Mouse (Mus musculus): ENCODE measurements at regions not wholly inside any gene's neighbourhood (a gene's known extent, or its start where the extent isn't known, plus 50 kb on each side); places are given as distances from the start of the nearest gene placed in this dataset.

DNA sequence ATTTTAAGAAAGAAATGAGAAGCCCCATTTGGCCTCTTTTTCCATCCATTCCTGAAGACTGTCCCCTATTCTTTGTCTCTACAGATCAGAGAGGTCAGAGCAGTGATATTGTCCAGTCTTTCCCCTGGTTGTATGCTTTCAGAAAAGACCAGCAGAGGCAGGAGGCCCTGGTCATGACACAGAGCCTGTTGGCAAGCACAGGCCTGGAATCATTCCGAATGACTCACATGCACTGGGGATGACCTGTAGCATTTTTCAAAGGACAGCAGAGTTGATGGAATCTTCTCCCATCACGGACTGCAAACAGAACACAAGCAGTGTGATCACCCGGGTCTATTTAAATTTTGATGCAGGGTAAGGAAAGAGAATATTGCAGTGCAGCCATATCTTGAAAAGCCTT is 50.2 kb upstream of the Nxt1 start:
- no peaks in the 10 kb centered on the region for H3K27me3 ChIP-seq (ENCODE audit: control insufficient read depth, insufficient read depth, low read length)
- H3K36me3 ChIP-seq (ENCODE audit: control insufficient read depth, insufficient read depth, low read length): no peaks in the 10 kb centered on the region
- no peak overlapping the region for H3K4me3 ChIP-seq (ENCODE audit: low read depth, low read length)
- WGBS: 74% methylated on average over 3 of the region's 3 CpGs
- H3K4me1 ChIP-seq (ENCODE audit: control insufficient read depth, insufficient read depth, low read length): no peaks in the 10 kb centered on the region
- no peak overlapping the region for H3K27ac ChIP-seq (ENCODE audit: low read depth, low read length)
- no peak for DNase-seq (ENCODE audit: low spot score, missing footprints)
- H3K4me2 ChIP-seq: no peak overlapping the region
- H3K9me3 ChIP-seq (ENCODE audit: control insufficient read depth, low read length): no peaks in the 10 kb centered on the region
- no peak for ATAC-seq (ENCODE audit: low FRiP score)
- H3K9ac ChIP-seq (ENCODE audit: low read length): no peak overlapping the region

DNA sequence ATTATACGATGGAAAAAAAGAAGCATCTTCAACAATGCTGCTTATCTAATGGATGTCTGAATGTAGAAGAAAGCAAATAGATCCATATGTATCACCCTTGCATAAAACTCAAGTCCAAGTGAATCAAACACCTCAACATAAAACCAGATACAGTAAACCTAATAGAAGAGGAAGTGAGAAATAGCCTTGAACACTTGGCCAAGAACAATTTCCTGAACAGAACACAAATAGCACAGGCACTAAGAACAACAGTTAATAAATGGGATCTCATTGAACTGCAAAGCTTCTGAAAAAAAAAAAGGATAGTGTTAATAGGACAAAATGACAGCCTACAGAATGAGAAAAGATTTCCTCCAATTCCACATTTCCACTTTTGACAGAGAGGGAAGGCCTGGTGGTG is 60.5 kb upstream of the Nxt1 start:
- Histone ChIP-seq H3K9ac (ENCODE audit: low read length) (no peak overlapping the region), H3K9me3 (ENCODE audit: control insufficient read depth, low read length) (no peaks in the 10 kb centered on the region), H3K4me1 (ENCODE audit: control insufficient read depth, insufficient read depth, low read length) (no peaks in the 10 kb centered on the region), H3K4me3 (ENCODE audit: low read depth, low read length) (no peak overlapping the region), H3K27ac (ENCODE audit: low read depth, low read length) (no peak overlapping the region), H3K36me3 (ENCODE audit: control insufficient read depth, insufficient read depth, low read length) (no peaks in the 10 kb centered on the region), H3K27me3 (ENCODE audit: control insufficient read depth, insufficient read depth, low read length) (no peaks in the 10 kb centered on the region), H3K4me2 (no peak overlapping the region)
- ATAC-seq (ENCODE audit: low FRiP score): no peak
- WGBS: 81% methylated on average over 1 of the region's 1 CpGs
- DNase-seq (ENCODE audit: low spot score, missing footprints): no peak

DNA sequence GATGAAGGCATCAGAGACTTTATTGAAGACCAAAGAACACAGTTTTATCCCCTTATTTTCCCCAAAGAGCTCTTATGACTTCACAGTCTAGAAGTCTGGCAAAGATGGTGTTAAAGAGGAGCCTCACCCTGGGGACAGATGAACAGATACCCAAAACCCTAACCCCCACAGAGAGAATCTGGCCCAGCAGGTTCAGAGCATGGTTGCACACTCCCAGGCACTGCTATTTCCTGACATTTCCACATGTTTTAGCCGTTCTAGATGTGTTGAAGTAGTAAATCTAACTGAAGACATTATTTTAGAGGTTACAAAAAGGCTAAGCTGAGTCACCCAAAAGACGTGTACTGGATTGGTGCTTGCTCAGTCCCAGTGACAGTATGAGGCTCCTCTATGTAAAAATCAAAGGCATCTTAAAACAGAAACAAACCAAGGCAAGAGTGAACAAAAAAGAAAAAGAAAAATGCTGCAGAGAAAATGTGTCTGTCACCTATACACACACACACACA is 66.9 kb upstream of the Nxt1 start:
- H3K9me3 ChIP-seq (ENCODE audit: control insufficient read depth, low read length): no peaks in the 10 kb centered on the region
- H3K4me3 ChIP-seq (ENCODE audit: low read depth, low read length): no peak overlapping the region
- no peak for ATAC-seq (ENCODE audit: low FRiP score)
- no peak for DNase-seq (ENCODE audit: low spot score, missing footprints)
- H3K27me3 ChIP-seq (ENCODE audit: control insufficient read depth, insufficient read depth, low read length): no peaks in the 10 kb centered on the region
- no peaks in the 10 kb centered on the region for H3K36me3 ChIP-seq (ENCODE audit: control insufficient read depth, insufficient read depth, low read length)
- no peaks in the 10 kb centered on the region for H3K4me1 ChIP-seq (ENCODE audit: control insufficient read depth, insufficient read depth, low read length)
- H3K9ac ChIP-seq (ENCODE audit: low read length): no peak overlapping the region
- H3K4me2 ChIP-seq: no peak overlapping the region
- WGBS: 75% methylated on average over 2 of the region's 2 CpGs
- no peak overlapping the region for H3K27ac ChIP-seq (ENCODE audit: low read depth, low read length)

DNA sequence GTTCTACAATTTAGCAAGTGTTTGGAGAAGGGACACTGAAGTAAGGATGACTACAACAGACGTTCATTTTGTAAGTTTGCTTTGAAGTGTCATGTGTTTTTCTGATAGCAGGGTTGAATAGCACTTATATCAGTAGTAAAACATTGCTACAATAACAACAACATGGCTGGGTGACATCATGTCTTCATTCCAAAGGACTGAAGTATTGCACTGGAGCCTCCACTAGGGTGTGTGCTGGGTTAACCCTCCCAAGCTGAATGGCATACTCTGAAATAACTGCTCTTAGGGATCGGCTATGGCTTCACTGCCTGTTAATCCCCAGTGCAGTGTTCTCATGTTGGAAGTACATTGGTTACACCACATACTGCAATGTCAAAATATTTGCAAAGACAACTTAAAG is 68.5 kb upstream of the Nxt1 start:
- Histone ChIP-seq H3K4me2 (no peak overlapping the region), H3K27me3 (ENCODE audit: control insufficient read depth, insufficient read depth, low read length) (no peaks in the 10 kb centered on the region), H3K36me3 (ENCODE audit: control insufficient read depth, insufficient read depth, low read length) (no peaks in the 10 kb centered on the region), H3K9ac (ENCODE audit: low read length) (no peak overlapping the region), H3K4me1 (ENCODE audit: control insufficient read depth, insufficient read depth, low read length) (no peaks in the 10 kb centered on the region), H3K4me3 (ENCODE audit: low read depth, low read length) (no peak overlapping the region), H3K27ac (ENCODE audit: low read depth, low read length) (no peak overlapping the region), H3K9me3 (ENCODE audit: control insufficient read depth, low read length) (no peaks in the 10 kb centered on the region)
- no peak for DNase-seq (ENCODE audit: low spot score, missing footprints)
- 72% methylated on average over 2 of the region's 2 CpGs for WGBS
- no peak for ATAC-seq (ENCODE audit: low FRiP score)

DNA sequence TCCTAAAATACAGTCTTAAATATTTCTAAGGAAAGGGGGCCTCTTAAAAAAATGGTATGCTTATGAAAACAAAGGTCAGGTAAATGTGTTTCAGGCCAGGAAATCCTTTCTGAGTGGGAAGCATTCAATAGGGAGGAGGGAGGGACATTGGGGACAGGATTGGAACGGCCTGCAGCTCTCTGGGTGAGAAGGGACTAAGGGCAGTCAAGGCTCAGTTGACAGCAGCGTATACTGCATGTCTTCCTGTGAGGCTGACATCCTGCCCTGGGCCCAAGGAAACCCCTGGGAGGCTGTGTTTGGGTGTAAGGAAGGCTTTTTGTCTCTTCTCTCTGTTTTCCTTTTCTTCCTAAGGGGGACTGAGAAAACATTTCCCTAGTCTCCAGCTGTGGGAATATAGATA is 69.1 kb upstream of the Nxt1 start:
- Histone ChIP-seq H3K36me3 (ENCODE audit: control insufficient read depth, insufficient read depth, low read length) (no peaks in the 10 kb centered on the region), H3K4me2 (no peak overlapping the region), H3K27ac (ENCODE audit: low read depth, low read length) (no peak overlapping the region), H3K9ac (ENCODE audit: low read length) (no peak overlapping the region), H3K27me3 (ENCODE audit: control insufficient read depth, insufficient read depth, low read length) (no peaks in the 10 kb centered on the region), H3K4me3 (ENCODE audit: low read depth, low read length) (no peak overlapping the region), H3K9me3 (ENCODE audit: control insufficient read depth, low read length) (no peaks in the 10 kb centered on the region), H3K4me1 (ENCODE audit: control insufficient read depth, insufficient read depth, low read length) (no peaks in the 10 kb centered on the region)
- WGBS: 54% methylated on average over 2 of the region's 2 CpGs
- DNase-seq (ENCODE audit: low spot score, missing footprints) (no peak), ATAC-seq (ENCODE audit: low FRiP score) (no peak)

DNA sequence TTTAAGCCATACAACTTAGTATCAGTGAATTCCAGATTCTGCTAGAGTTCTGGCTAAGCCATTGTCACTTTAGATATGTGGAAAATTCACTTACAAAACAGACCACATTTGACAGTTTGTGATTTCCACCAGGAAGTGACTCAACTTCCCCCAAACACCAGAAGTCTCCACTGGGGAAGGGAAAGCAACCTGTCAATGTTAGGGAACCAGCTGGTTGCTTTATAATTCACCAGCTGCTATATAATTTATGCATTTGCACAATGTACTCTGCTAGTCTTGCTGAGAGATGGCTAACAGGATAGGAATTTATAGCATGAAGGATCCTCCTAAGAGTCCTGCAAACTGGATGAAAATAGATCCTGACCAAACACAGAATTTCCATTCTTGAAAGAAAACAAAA is 72.9 kb upstream of the Nxt1 start:
- DNase-seq (ENCODE audit: low spot score, missing footprints) (no peak), ATAC-seq (ENCODE audit: low FRiP score) (no peak)
- H3K9ac ChIP-seq (ENCODE audit: low read length): no peak overlapping the region
- H3K9me3 ChIP-seq (ENCODE audit: control insufficient read depth, low read length): no peaks in the 10 kb centered on the region
- no peak overlapping the region for H3K4me2 ChIP-seq
- no peaks in the 10 kb centered on the region for H3K36me3 ChIP-seq (ENCODE audit: control insufficient read depth, insufficient read depth, low read length)
- no peaks in the 10 kb centered on the region for H3K4me1 ChIP-seq (ENCODE audit: control insufficient read depth, insufficient read depth, low read length)
- no peak overlapping the region for H3K4me3 ChIP-seq (ENCODE audit: low read depth, low read length)
- no peak overlapping the region for H3K27ac ChIP-seq (ENCODE audit: low read depth, low read length)
- no peaks in the 10 kb centered on the region for H3K27me3 ChIP-seq (ENCODE audit: control insufficient read depth, insufficient read depth, low read length)

DNA sequence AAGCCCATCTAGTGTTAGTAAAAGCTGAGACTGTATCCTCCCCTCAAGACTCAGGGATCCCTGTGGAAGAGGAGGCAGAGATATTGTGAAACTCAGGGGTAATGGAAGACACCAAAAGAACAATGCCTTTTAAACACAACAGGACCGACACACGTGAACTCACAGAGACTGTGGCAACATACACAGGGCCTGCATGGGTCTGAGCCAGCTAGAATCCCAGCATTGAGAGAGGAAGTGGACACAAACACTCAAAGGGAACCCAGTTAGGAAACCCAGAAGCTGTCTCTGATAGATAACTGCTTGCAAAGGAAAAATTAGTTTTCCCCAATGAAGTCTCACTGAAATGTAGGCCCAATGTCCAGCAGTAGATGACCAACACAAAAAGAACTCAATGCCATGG is 75.4 kb upstream of the Nxt1 start:
- no peaks in the 10 kb centered on the region for H3K9me3 ChIP-seq (ENCODE audit: control insufficient read depth, low read length)
- ATAC-seq (ENCODE audit: low FRiP score): no peak
- WGBS: 98% methylated on average over 2 of the region's 2 CpGs
- H3K4me1 ChIP-seq (ENCODE audit: control insufficient read depth, insufficient read depth, low read length): no peaks in the 10 kb centered on the region
- no peak for DNase-seq (ENCODE audit: low spot score, missing footprints)
- H3K4me2 ChIP-seq: no peak overlapping the region
- no peaks in the 10 kb centered on the region for H3K27me3 ChIP-seq (ENCODE audit: control insufficient read depth, insufficient read depth, low read length)
- no peak overlapping the region for H3K4me3 ChIP-seq (ENCODE audit: low read depth, low read length)
- no peak overlapping the region for H3K9ac ChIP-seq (ENCODE audit: low read length)
- H3K36me3 ChIP-seq (ENCODE audit: control insufficient read depth, insufficient read depth, low read length): no peaks in the 10 kb centered on the region
- H3K27ac ChIP-seq (ENCODE audit: low read depth, low read length): no peak overlapping the region

DNA sequence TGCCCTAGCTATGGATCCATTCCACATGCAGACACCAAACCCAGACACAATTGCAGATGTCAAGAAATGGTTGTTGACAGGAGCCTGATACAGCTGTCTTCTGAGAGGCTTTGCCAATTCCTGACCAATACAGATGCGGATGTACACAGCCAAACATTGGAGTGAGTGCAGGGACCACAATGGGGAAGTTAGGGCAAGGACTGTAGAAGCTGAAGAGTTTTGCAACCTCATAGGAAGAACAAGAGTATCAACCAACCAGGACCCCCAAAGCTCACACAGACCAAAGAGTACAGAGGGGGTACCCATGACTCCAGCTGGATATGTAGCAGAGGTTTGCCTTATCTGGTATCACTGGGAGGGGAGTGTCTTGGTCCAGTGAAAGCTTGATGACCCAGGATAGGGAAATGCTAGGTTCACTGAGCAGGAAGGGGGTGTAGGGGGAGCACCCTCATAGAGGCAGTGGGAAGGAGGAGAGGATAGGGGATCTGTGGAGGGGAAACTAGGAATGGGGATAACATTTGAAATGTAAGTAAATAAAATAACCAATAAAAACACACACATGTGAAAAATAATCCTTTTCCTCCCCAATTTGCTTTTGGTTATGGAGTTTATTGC is 86.6 kb upstream of the Nxt1 start:
- Histone ChIP-seq H3K9me3 (ENCODE audit: control insufficient read depth, low read length) (no peaks in the 10 kb centered on the region), H3K36me3 (ENCODE audit: control insufficient read depth, insufficient read depth, low read length) (no peaks in the 10 kb centered on the region), H3K4me2 (no peak overlapping the region), H3K27ac (ENCODE audit: low read depth, low read length) (no peak overlapping the region), H3K27me3 (ENCODE audit: control insufficient read depth, insufficient read depth, low read length) (no peaks in the 10 kb centered on the region), H3K4me1 (ENCODE audit: control insufficient read depth, insufficient read depth, low read length) (no peaks in the 10 kb centered on the region), H3K9ac (ENCODE audit: low read length) (no peak overlapping the region), H3K4me3 (ENCODE audit: low read depth, low read length) (no peak overlapping the region)
- DNase-seq (ENCODE audit: low spot score, missing footprints) (no peak), ATAC-seq (ENCODE audit: low FRiP score) (no peak)
- 78% methylated on average over 1 of the region's 1 CpGs for WGBS

DNA sequence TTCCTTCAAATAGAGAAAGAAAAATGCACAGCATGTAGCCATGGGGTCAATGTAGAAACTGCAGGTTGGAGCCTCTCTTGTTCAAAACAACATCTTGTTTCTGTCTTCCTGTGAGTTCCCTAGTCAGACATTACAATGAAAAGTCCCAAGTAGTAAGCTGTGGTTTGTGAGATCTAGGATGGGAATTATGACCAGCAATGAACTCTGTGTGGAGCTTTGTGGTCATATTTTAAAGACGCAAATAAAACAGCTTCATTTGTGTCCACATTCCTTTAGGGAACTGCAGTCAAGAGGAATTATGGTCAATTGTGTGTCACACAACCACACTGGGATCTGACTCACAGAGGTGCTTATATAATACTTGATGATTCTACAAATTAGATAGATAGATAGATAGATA is 90.2 kb upstream of the Nxt1 start:
- WGBS: 98% methylated on average over 1 of the region's 1 CpGs
- no peak for ATAC-seq (ENCODE audit: low FRiP score)

DNA sequence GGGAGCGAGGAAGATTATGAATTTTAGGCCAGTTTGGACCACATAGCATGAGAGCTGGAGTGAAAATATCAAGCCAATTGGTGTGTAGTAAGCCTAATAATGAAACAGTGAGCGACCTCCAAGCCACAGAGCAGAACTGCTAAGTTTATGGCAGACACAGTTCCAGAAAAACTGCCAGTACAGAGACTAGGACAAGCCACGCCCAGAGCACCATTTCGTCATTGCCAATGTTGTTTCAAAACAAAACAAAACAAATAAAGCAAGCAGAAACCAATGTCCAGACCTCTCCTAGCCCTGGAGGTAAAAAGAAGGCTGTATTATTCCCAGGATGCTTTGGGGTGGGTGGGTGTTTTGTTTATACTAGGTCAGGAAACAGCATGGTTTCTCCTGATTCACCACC is 90.7 kb upstream of the Nxt1 start:
- WGBS: 85% methylated on average over 4 of the region's 4 CpGs
- Histone ChIP-seq H3K9me3 (ENCODE audit: control insufficient read depth, low read length) (no peaks in the 10 kb centered on the region), H3K27me3 (ENCODE audit: control insufficient read depth, insufficient read depth, low read length) (no peaks in the 10 kb centered on the region)

More for the DNA sequence above, 90.2 kb upstream of the Nxt1 start:
- H3K27me3 ChIP-seq (ENCODE audit: control insufficient read depth, insufficient read depth, low read length): no peaks in the 10 kb centered on the region
- H3K27ac ChIP-seq (ENCODE audit: low read depth, low read length): no peak overlapping the region
- no peak overlapping the region for H3K4me3 ChIP-seq (ENCODE audit: low read depth, low read length)
- no peak overlapping the region for H3K9ac ChIP-seq (ENCODE audit: low read length)
- H3K9me3 ChIP-seq (ENCODE audit: control insufficient read depth, low read length): no peaks in the 10 kb centered on the region
- no peaks in the 10 kb centered on the region for H3K4me1 ChIP-seq (ENCODE audit: control insufficient read depth, insufficient read depth, low read length)
- no peak overlapping the region for H3K4me2 ChIP-seq
- DNase-seq (ENCODE audit: low spot score, missing footprints): no peak
- H3K36me3 ChIP-seq (ENCODE audit: control insufficient read depth, insufficient read depth, low read length): no peaks in the 10 kb centered on the region

More for the DNA sequence above, 90.7 kb upstream of the Nxt1 start:
- Histone ChIP-seq H3K4me2 (no peak overlapping the region), H3K4me1 (ENCODE audit: control insufficient read depth, insufficient read depth, low read length) (no peaks in the 10 kb centered on the region), H3K4me3 (ENCODE audit: low read depth, low read length) (no peak overlapping the region), H3K36me3 (ENCODE audit: control insufficient read depth, insufficient read depth, low read length) (no peaks in the 10 kb centered on the region), H3K27ac (ENCODE audit: low read depth, low read length) (no peak overlapping the region), H3K9ac (ENCODE audit: low read length) (no peak overlapping the region)
- DNase-seq (ENCODE audit: low spot score, missing footprints): no peak
- no peak for ATAC-seq (ENCODE audit: low FRiP score)
